Mouse (Mus musculus) intestine, embryonic 14.5 days (tissue): ENCODE measurements at regions not wholly inside any gene's neighbourhood (a gene's known extent, or its start where the extent isn't known, plus 50 kb on each side); places are given as distances from the start of the nearest gene placed in this dataset.

Experiments used
- ATAC-seq: fragments of 200-750 bp; cut with Nextera tagmentation; replicated peaks from 2 replicates; pipeline ENCODE4 v1.8.0; 2017; ENCODE audit warnings: low read depth, moderate number of reproducible peaks, moderate TSS enrichment, moderate library complexity; ENCODE audit not compliant: low FRiP score, low TSS enrichment
- DNase-seq: peaks from one replicate; pipeline ENCODE4 v3.0.0-alpha.2; 2018; ENCODE audit warnings: low spot score
- H3K27ac ChIP-seq: fragments of 300-500 bp; sonication (generic); 2 replicates; pipeline ENCODE4 v1.5.1; 2014; ENCODE audit warnings: low read depth, mild to moderate bottlenecking, control low read depth
- H3K27me3 ChIP-seq: fragments of 300-500 bp; sonication (generic); replicated peaks from 2 replicates; pipeline ENCODE4 v1.6.1; 2014; ENCODE audit warnings: low read length, control low read depth; ENCODE audit not compliant: control insufficient read depth, insufficient read depth
- H3K36me3 ChIP-seq: fragments of 300-500 bp; sonication (generic); 2 replicates; pipeline ENCODE4 v1.6.1; 2014; ENCODE audit warnings: low read length, control low read depth; ENCODE audit not compliant: control insufficient read depth, insufficient read depth
- H3K4me1 ChIP-seq: fragments of 300-500 bp; sonication (generic); replicated peaks from 2 replicates; pipeline ENCODE4 v1.6.1; 2014; ENCODE audit warnings: low read length, control low read depth, mixed read lengths; ENCODE audit not compliant: control insufficient read depth, insufficient read depth
- H3K4me2 ChIP-seq: fragments of 300-500 bp; sonication (generic); 2 replicates; pipeline ENCODE4 v1.6.1; 2014; ENCODE audit warnings: low read length
- H3K4me3 ChIP-seq: fragments of 300-500 bp; sonication (generic); 2 replicates; pipeline ENCODE4 v1.5.1; 2014; ENCODE audit warnings: low read depth, low read length, control low read depth, mixed read lengths
- H3K9ac ChIP-seq: fragments of 300-500 bp; sonication (generic); 2 replicates; pipeline ENCODE4 v1.6.1; 2014; ENCODE audit warnings: mild to moderate bottlenecking, low read length
- H3K9me3 ChIP-seq: fragments of 300-500 bp; sonication (generic); 2 replicates; pipeline ENCODE4 v1.6.1; 2016; ENCODE audit warnings: low read length, control low read depth; ENCODE audit not compliant: control insufficient read depth
- WGBS: fragments of 180-500 bp; shearing (Covaris S2); extraction: QIAGEN DNeasy Blood & Tissue Kit; methylation state at CpG from one replicate; pipeline ENCODE4 v1.1.7; 2014; 5-methylcytosine and 5-hydroxymethylcytosine counted together

DNA sequence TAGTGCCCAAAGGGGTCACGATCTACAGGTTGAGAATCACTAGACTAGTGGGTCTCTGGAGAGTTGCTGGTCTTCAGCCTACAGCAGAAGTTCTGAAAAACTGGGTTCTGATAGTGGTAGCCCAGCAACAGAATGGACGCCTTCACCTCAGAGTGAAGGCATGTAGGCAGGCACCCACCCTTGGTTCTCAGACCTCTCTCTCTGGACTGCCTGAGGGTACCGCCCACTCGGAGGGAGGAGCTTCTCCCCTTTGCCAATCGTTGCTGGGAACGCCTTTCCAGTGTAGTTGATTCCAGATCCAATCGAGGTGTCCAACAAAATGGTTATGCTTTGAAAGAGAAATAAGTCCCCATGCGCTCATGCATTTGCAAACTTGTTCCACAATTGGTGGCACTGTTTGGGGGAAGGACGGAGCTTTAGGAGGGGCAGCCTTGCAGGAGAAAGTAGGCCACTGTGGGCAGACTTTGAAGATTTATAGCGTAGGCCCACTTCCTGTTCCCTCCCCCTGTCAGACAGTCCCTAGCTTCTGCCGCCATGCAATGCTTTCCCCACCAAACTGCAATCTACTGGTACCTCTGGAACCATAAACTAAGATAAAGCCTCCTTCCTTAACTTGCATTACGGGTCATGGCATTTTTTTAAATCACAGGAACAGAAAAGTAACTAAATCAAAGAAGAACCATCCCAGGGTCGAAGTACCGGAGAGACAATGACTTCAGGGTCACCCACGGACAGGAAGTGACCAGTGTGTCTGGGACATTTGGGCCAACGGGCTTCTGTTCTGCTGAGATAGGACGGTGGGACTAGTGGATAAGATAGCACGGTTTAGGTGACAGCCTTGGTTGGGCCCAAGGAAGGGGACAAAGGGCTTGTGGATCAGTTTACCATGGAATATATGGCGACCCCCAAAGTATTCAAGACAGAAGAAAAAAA is 224.5 kb downstream of the Gadd45g start:
- H3K9me3 ChIP-seq, result no peaks in the 10 kb centered on the region
- no peak overlapping the region for H3K9ac ChIP-seq
- H3K27ac ChIP-seq, result no peak overlapping the region
- H3K4me3 ChIP-seq, result no peak overlapping the region
- no peak overlapping the region for H3K4me2 ChIP-seq
- ATAC-seq (no peak), DNase-seq (no peak)
- H3K27me3 ChIP-seq, result no peaks in the 10 kb centered on the region
- 0 out of 2 replicates have a peak, but pooled peaks cover 8% of the 10 kb centered on the region for H3K4me1 ChIP-seq
- no peaks in the 10 kb centered on the region for H3K36me3 ChIP-seq
- 81% methylated on average over 19 of the region's 19 CpGs for WGBS

DNA sequence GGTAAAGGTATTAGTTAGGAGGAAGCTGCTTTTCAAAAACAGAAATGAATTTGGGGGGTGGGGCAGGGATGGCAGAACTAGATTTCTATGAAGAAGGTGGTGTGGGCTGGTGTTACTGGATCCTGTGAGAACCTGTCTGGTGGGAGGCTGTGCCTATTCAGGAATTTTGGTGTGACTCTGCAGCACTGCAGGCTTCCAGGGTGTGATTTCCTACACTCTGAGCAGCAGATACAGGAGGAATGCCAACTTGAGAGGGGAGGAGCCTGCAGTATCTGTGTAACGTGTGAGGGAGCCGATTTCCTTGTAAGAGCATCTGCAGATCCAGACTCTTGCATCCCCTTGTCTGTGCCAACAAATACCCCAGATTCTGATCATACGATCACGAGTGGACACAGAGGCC is 231.1 kb downstream of the Gadd45g start:
- ATAC-seq (no peak), DNase-seq (no peak)
- Histone ChIP-seq H3K4me2 (no peak overlapping the region), H3K27me3 (no peaks in the 10 kb centered on the region), H3K9ac (no peak overlapping the region), H3K9me3 (no peaks in the 10 kb centered on the region), H3K36me3 (no peaks in the 10 kb centered on the region), H3K4me1 (peaks cover 15% of the 10 kb centered on the region), H3K4me3 (no peak overlapping the region), H3K27ac (no peak overlapping the region)
- WGBS, result 62% methylated on average over 4 of the region's 4 CpGs

DNA sequence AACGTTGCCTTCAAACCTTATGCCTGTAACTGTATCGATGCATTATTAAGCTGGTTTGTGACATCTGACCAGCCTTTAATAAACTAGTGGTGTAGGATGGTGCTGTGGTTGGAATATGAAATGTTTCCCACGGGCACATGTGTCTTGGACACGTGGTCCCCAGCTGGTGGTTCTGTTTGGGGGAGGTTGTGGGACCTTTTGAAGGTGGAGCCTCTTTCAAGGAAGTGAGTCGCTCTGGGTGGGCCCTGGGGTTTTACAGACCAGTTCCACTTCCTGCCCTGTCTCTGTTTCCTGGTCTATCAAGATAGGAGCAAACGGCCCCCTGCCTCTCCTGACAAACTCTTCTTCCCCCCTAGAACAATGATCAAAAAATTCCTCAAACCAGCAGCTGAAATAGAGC is 232.1 kb downstream of the Gadd45g start:
- peak overlapping the region; percentile 82; the same call in 1 of the 2 replicates for H3K27ac ChIP-seq
- H3K36me3 ChIP-seq, result no peaks in the 10 kb centered on the region
- no peak overlapping the region for H3K9ac ChIP-seq
- H3K4me1 ChIP-seq, result peaks cover 15% of the 10 kb centered on the region
- DNase-seq (no peak), ATAC-seq (no peak)
- H3K27me3 ChIP-seq, result no peaks in the 10 kb centered on the region
- 77% methylated on average over 6 of the region's 6 CpGs for WGBS
- H3K4me3 ChIP-seq, result no peak overlapping the region
- no peak overlapping the region for H3K4me2 ChIP-seq
- no peaks in the 10 kb centered on the region for H3K9me3 ChIP-seq

GRCm38 (mm10) chr13:52079678-52080246 is 233.3 kb downstream of the Gadd45g start:
- H3K4me2 ChIP-seq, result peak overlapping the region; percentile 11

DNA sequence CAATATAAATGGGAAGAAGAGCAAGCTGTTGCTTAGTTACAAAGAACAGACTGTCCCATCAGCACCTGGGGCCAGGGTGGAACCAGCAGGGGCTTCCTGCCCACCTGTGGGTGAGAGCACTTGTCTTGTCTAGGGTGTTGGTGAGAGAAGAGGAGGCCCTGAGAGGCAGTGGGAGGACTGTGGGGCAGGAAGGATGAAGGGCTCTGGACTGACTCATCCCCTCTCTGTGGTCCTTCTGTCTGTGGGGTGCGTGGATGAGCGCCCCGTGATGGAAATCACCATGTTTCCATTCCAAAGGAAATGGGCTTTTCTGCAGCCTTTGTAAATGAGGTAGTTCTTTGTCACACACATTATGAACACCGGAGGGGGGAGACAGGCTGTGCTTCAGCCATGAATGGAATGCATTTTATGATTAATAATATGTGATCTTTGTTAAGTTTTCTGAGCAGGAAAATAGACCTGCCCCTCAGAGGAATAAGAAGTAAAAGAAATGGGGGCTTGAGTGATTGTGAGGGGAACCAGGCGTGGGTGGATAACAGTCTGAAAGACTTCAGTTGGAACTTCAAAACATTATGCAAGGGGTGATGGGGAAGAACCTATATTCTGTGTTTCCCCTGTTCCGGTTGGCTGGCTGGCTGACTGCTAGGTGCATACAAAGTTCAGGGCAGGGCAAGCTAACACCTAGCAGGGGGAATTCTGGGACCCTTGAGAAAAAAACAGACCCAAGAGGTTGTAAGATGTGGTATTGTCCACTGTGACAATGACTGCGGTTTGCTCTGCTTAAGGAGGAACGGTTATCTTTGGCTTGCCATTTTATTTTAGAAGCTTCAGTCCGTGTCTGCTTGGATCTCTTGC is 237.3 kb downstream of the Gadd45g start:
- H3K4me2 ChIP-seq, result no peak overlapping the region
- 78% methylated on average over 9 of the region's 9 CpGs for WGBS
- no peaks in the 10 kb centered on the region for H3K27me3 ChIP-seq
- H3K9ac ChIP-seq, result no peak overlapping the region
- no peaks in the 10 kb centered on the region for H3K9me3 ChIP-seq
- ATAC-seq (no peak), DNase-seq (no peak)
- H3K36me3 ChIP-seq, result no peaks in the 10 kb centered on the region
- peaks cover 15% of the 10 kb centered on the region for H3K4me1 ChIP-seq
- H3K4me3 ChIP-seq, result no peak overlapping the region
- no peak overlapping the region for H3K27ac ChIP-seq

More at GRCm38 (mm10) chr13:52079678-52080246, 233.3 kb downstream of the Gadd45g start:
- peaks cover 16% of the 10 kb centered on the region for H3K4me1 ChIP-seq
- no peak overlapping the region for H3K4me3 ChIP-seq
- WGBS, result 33% methylated on average over 14 of the region's 14 CpGs
- H3K27ac ChIP-seq, result peak overlapping the region; percentile 82
- H3K27me3 ChIP-seq, result no peaks in the 10 kb centered on the region
- H3K9me3 ChIP-seq, result no peaks in the 10 kb centered on the region
- ATAC-seq, result no peak
- H3K36me3 ChIP-seq, result no peaks in the 10 kb centered on the region
- DNase-seq, result peak; percentile 60
- no peak overlapping the region for H3K9ac ChIP-seq

GRCm38 (mm10) chr13:52085110-52085509 is 238.6 kb downstream of the Gadd45g start:
- DNase-seq, result no peak
- Histone ChIP-seq H3K27ac (no peak overlapping the region), H3K9me3 (no peaks in the 10 kb centered on the region), H3K4me2 (no peak overlapping the region), H3K36me3 (no peaks in the 10 kb centered on the region), H3K4me1 (peaks cover 6% of the 10 kb centered on the region; the same call in 1 of the 2 replicates), H3K9ac (no peak overlapping the region), H3K4me3 (no peak overlapping the region), H3K27me3 (no peaks in the 10 kb centered on the region)
- no peak for ATAC-seq
- WGBS, result 50% methylated on average over 3 of the region's 3 CpGs

GRCm38 (mm10) chr13:52088319-52088718 is 241.8 kb downstream of the Gadd45g start:
- Histone ChIP-seq H3K27ac (no peak overlapping the region), H3K4me2 (no peak overlapping the region), H3K4me3 (no peak overlapping the region), H3K27me3 (no peaks in the 10 kb centered on the region), H3K9me3 (no peaks in the 10 kb centered on the region), H3K36me3 (no peaks in the 10 kb centered on the region), H3K9ac (no peak overlapping the region), H3K4me1 (0 out of 2 replicates have a peak, but pooled peaks cover 6% of the 10 kb centered on the region)
- no peak; the same call in 1 of the 2 replicates for ATAC-seq
- WGBS, result 26% methylated on average over 8 of the region's 8 CpGs
- no peak for DNase-seq

- H3K9me3 ChIP-seq, result no peaks in the 10 kb centered on the region
- no peak overlapping the region for H3K9ac ChIP-seq
- WGBS, result 57% methylated on average over 4 of the region's 4 CpGs
Observed at GRCm38 (mm10) chr13:52090365-52090764, 243.9 kb downstream of the Gadd45g start.

More at GRCm38 (mm10) chr13:52090365-52090764, 243.9 kb downstream of the Gadd45g start:
- Histone ChIP-seq H3K27me3 (no peaks in the 10 kb centered on the region), H3K4me1 (no peaks in the 10 kb centered on the region), H3K27ac (no peak overlapping the region), H3K36me3 (no peaks in the 10 kb centered on the region), H3K4me2 (no peak overlapping the region), H3K4me3 (no peak overlapping the region)
- no peak for DNase-seq
- no peak for ATAC-seq
